In genomic region chr17:87504960-87505681, GRCm38 (mm10) we compare ENCODE assay signal across 20 mouse cellular contexts. TPM values are rescaled to one million over a fixed set of nuclear protein-coding genes. Genes with fewer than 3 reads are reported as not detected.
A peak's percentile ranks its signal among the peaks of the same experiment; 100 is the strongest.
DNase-seq lines count a peak whose midpoint lies in the region; ATAC-seq lines count a peak whose summit lies in the region.
"Had no signal": no experiment of that assay in that cellular context is flagged by ENCODE, and none has a peak within 500 bp of the region (broad histone marks: within the 10 kb centered on the region; RNA-seq: fewer than 3 reads in every experiment).

No protein-coding gene starts in this region.

- no peak overlapping the region for H3K9ac ChIP-seq in hindbrain, embryonic 13.5 days
- no peak overlapping the region for H3K9ac ChIP-seq in hindbrain, embryonic 16.5 days (ENCODE audit: low read depth, low read length)
- H3K9ac ChIP-seq: forebrain, embryonic 13.5 days; forebrain, postnatal 0 days; hindbrain, embryonic 15.5 days had no signal

- DNase-seq in left cerebral cortex, postnatal 36 days (ENCODE audit: low spot score in 2 of 2), result peak; percentile 26 to 30
- no peak for DNase-seq in left cerebral cortex, postnatal 4 days
- DNase-seq in brain, adult 2 months (ENCODE audit: low read depth, low spot score), result peak; percentile 38
- no peak for DNase-seq in heart, postnatal 4 days
- DNase-seq in testis, postnatal 10 days (ENCODE audit: low spot score), result no peak
- DNase-seq: adrenal gland, postnatal 14 days; cerebellum, adult 11 months; cerebellum, adult 8-10 months; cerebellum, postnatal 36 days; forebrain, postnatal 0 days; gastrocnemius, postnatal 14 days; heart, postnatal 10 days had no signal

- WGBS in hindbrain, embryonic 13.5 days, result 64% methylated on average over 5 of the region's 5 CpGs
- WGBS in hindbrain, embryonic 16.5 days, result 52% methylated on average over 5 of the region's 5 CpGs

- ATAC-seq in hindbrain, embryonic 13.5 days (ENCODE audit: low FRiP score), result no peak
- ATAC-seq in hindbrain, embryonic 16.5 days, result no peak
- ATAC-seq in megakaryocyte, adult 5-6 weeks (ENCODE audit: poor library complexity, severe bottlenecking), result peak; percentile 61
- ATAC-seq: activated CD4-positive, CD25-positive, alpha-beta regulatory T cell, adult 4 months; forebrain, embryonic 13.5 days; forebrain, postnatal 0 days; Patski had no signal

- 0 out of 2 replicates have a peak, but pooled peaks cover 3% of the 10 kb centered on the region for H3K27me3 ChIP-seq in hindbrain, embryonic 13.5 days
- H3K27me3 ChIP-seq in hindbrain, embryonic 16.5 days (replicated peaks; ENCODE audit: control insufficient read depth, insufficient read depth, low read length), result no peaks in the 10 kb centered on the region
- H3K27me3 ChIP-seq: forebrain, embryonic 13.5 days; hindbrain, embryonic 15.5 days; Patski had no signal

- no peaks in the 10 kb centered on the region for H3K36me3 ChIP-seq in hindbrain, embryonic 13.5 days
- H3K36me3 ChIP-seq in hindbrain, embryonic 16.5 days (ENCODE audit: control insufficient read depth, insufficient read depth, low read length), result no peaks in the 10 kb centered on the region
- H3K36me3 ChIP-seq: embryonic facial prominence, embryonic 10.5 days; hindbrain, embryonic 15.5 days had no signal

- H3K27ac ChIP-seq in hindbrain, embryonic 13.5 days, result peak overlapping the region; percentile 68; the same call in 1 of the 2 replicates
- no peak overlapping the region for H3K27ac ChIP-seq in hindbrain, embryonic 16.5 days (ENCODE audit: low read depth, low read length)
- H3K27ac ChIP-seq: embryonic facial prominence, embryonic 10.5 days; forebrain, embryonic 13.5 days; hindbrain, embryonic 15.5 days had no signal

- H3K4me3 ChIP-seq in hindbrain, embryonic 13.5 days, result no peak overlapping the region
- no peak overlapping the region for H3K4me3 ChIP-seq in hindbrain, embryonic 16.5 days (ENCODE audit: low read length)
- H3K4me3 ChIP-seq: embryonic facial prominence, embryonic 10.5 days; forebrain, embryonic 13.5 days; hindbrain, embryonic 15.5 days had no signal

- no peak overlapping the region for H3K4me2 ChIP-seq in hindbrain, embryonic 13.5 days
- H3K4me2 ChIP-seq in hindbrain, embryonic 16.5 days (ENCODE audit: low read length), result no peak overlapping the region
- H3K4me2 ChIP-seq: forebrain, embryonic 13.5 days; hindbrain, embryonic 15.5 days had no signal

- H3K4me1 ChIP-seq in hindbrain, embryonic 13.5 days (replicated peaks), result peaks cover 31% of the 10 kb centered on the region
- peaks cover 19% of the 10 kb centered on the region for H3K4me1 ChIP-seq in hindbrain, embryonic 16.5 days (ENCODE audit: control insufficient read depth, insufficient read depth, low read depth, low read length)

- H3K9me3 ChIP-seq in hindbrain, embryonic 13.5 days, result no peaks in the 10 kb centered on the region
- no peaks in the 10 kb centered on the region for H3K9me3 ChIP-seq in hindbrain, embryonic 16.5 days (ENCODE audit: control insufficient read depth, low read length)
- H3K9me3 ChIP-seq: embryonic facial prominence, embryonic 10.5 days; hindbrain, embryonic 15.5 days had no signal

- intact Hi-C loops in left cerebral cortex, postnatal 36 days (cut with DNase I), result loop anchor here (5.0 kb wide), 1 partner anchor 58 kb away; the partner anchor contains the start of gene Calm2
- intact Hi-C loops in left cerebral cortex, postnatal 4 days (cut with DNase I), result no loop called here

RNA-seq across cellular contexts. Expression of gene Calm2, which starts 58.4 kb away (rescaled TPM):
- polyA plus RNA-seq in hindbrain, embryonic 13.5 days (2015; fragmentation: Nextera tagmentation; extraction: Ambion mirVana), result 2,223 and 2,271 TPM in 2 replicates
- polyA plus RNA-seq in hindbrain, embryonic 16.5 days (2015; fragmentation: Nextera tagmentation; extraction: Ambion mirVana), result 2,782 and 3,155 TPM in 2 replicates
- total RNA-seq in left cerebral cortex, postnatal 36 days (2021), result 1,000 to 10,000 TPM; 2,128 to 2,274 TPM
- 1,000 to 10,000 TPM; 1,837 to 1,937 TPM for total RNA-seq in left cerebral cortex, postnatal 4 days (2021)
- total RNA-seq in megakaryocyte, adult 5-6 weeks (2015), result 594 and 654 TPM in 2 replicates
- total RNA-seq in megakaryocyte, adult 5-6 weeks (2017), result 1,417 and 1,603 TPM in 2 replicates
- total RNA-seq in heart, postnatal 4 days (2021), result 100 to 1,000 TPM; 289 to 299 TPM

Comparison
In these comparisons a context has a peak if more than half of its experiments do, and no peak if none do; other contexts are left out.
1. DNase-seq: peak in left cerebral cortex, postnatal 36 days (2 of 2) and brain, adult 2 months (single experiment); none in left cerebral cortex, postnatal 4 days (single experiment), heart, postnatal 4 days (single experiment) and testis, postnatal 10 days (single experiment).